Mouse (Mus musculus): Measurements from ENCODE around the gene Hmg20b. TPM values are rescaled to one million over a fixed set of nuclear protein-coding genes. Genes with fewer than 3 reads are reported as not detected.

The Hmg20b gene
- total RNA-seq (2022) = 10 to 100 TPM; 32.5 to 37.1 (median 32.9) TPM

- peak; percentile 99 for DNase-seq (ENCODE audit: low spot score in 2 of 2)
These were observed at the start of gene Hmg20b for GRCm38 (mm10) chr10:81350351-81351063. TSS of gene Hmg20b (minus strand) at chr10:81350480.

- no peak for DNase-seq (ENCODE audit: low spot score in 2 of 2)
These were observed 49.6 kb upstream of the Hmg20b start for GRCm38 (mm10) chr10:81399798-81400308.

- no peak for DNase-seq (ENCODE audit: low spot score in 2 of 2)
These were observed 49.0 kb upstream of the Hmg20b start for GRCm38 (mm10) chr10:81399296-81399695.

- no peak for DNase-seq (ENCODE audit: low spot score in 2 of 2)
These were observed 46.5 kb upstream of the Hmg20b start for GRCm38 (mm10) chr10:81396749-81397148.

GRCm38 (mm10) chr10:81395865-81396264 is 45.6 kb upstream of the Hmg20b start:
- no peak for DNase-seq (ENCODE audit: low spot score in 2 of 2)

- peak in 1 of 2 experiments; percentile 71 for DNase-seq (ENCODE audit: low spot score in 2 of 2)
These were observed 44.8 kb upstream of the Hmg20b start for GRCm38 (mm10) chr10:81395127-81395526.

GRCm38 (mm10) chr10:81393456-81394063 is 43.3 kb upstream of the Hmg20b start:
- DNase-seq (ENCODE audit: low spot score in 2 of 2) = no peak

- DNase-seq (ENCODE audit: low spot score in 2 of 2) = no peak
These were observed 42.5 kb upstream of the Hmg20b start, which contains the start of gene Smim24 for GRCm38 (mm10) chr10:81392781-81393185. TSS of gene Smim24 (plus strand) at chr10:81393051.

GRCm38 (mm10) chr10:81392270-81392669 is 42.0 kb upstream of the Hmg20b start:
- DNase-seq (ENCODE audit: low spot score in 2 of 2) = no peak

GRCm38 (mm10) chr10:81390678-81390965 is 40.3 kb upstream of the Hmg20b start:
- no peak for DNase-seq (ENCODE audit: low spot score in 2 of 2)

- DNase-seq (ENCODE audit: low spot score in 2 of 2) = peak in 1 of 2 experiments; percentile 67
These were observed 39.8 kb upstream of the Hmg20b start for GRCm38 (mm10) chr10:81389801-81390677.

- DNase-seq (ENCODE audit: low spot score in 2 of 2) = no peak
These were observed 39.1 kb upstream of the Hmg20b start for GRCm38 (mm10) chr10:81389373-81389772.

GRCm38 (mm10) chr10:81388505-81389055 is 38.3 kb upstream of the Hmg20b start, which contains the start of gene Gm48552:
TSS of gene Gm48552 (plus strand) at chr10:81389005.
- no peak for DNase-seq (ENCODE audit: low spot score in 2 of 2)

- DNase-seq (ENCODE audit: low spot score in 2 of 2) = no peak
These were observed 37.4 kb upstream of the Hmg20b start for GRCm38 (mm10) chr10:81387716-81388115.

- DNase-seq (ENCODE audit: low spot score in 2 of 2) = no peak
These were observed 35.5 kb upstream of the Hmg20b start for GRCm38 (mm10) chr10:81385603-81386306.

- no peak for DNase-seq (ENCODE audit: low spot score in 2 of 2)
These were observed 34.3 kb upstream of the Hmg20b start for GRCm38 (mm10) chr10:81384605-81384982.

GRCm38 (mm10) chr10:81383802-81384604 is 33.7 kb upstream of the Hmg20b start, which contains the start of the genes Dohh and Gm48551:
TSS of gene Dohh (plus strand) at chr10:81384428.
TSS of gene Gm48551 (plus strand) at chr10:81384466.
- DNase-seq (ENCODE audit: low spot score in 2 of 2) = peak; percentile 98 to 99

GRCm38 (mm10) chr10:81382039-81382438 is 31.8 kb upstream of the Hmg20b start:
- DNase-seq (ENCODE audit: low spot score in 2 of 2) = no peak

GRCm38 (mm10) chr10:81379809-81380378 is 29.6 kb upstream of the Hmg20b start:
- no peak for DNase-seq (ENCODE audit: low spot score in 2 of 2)

- DNase-seq (ENCODE audit: low spot score in 2 of 2) = no peak
These were observed 28.9 kb upstream of the Hmg20b start for GRCm38 (mm10) chr10:81379183-81379553.
